Mouse (Mus musculus): ENCODE data around the gene Ccn1. TPM values are rescaled to one million over a fixed set of nuclear protein-coding genes. Genes with fewer than 3 reads are reported as not detected.

The Ccn1 gene
- polyA plus RNA-seq, 1 experiment = 464 TPM

DNA sequence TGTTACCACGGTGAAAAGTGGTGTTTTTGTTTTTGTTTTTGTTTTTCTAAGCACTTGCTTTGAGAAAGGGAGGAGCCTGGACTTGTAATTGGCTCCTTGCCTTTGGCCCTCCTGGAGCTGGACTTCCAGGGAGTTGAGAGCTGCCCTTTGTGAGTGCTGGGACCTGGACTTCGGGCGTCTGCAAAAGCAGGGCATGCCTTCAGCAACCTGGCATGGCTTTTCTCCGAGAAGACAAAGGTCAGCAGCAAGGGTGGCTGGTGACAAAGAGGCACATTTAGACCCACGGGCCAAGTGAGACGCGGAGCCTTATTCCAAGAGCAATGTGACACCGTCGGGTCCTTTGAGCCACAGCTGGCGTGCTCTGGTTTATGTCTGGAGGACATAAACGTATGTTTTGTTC is 6.9 kb downstream of the Ccn1 start:
- Histone ChIP-seq H3K4me1 (ENCODE audit: control insufficient read depth, insufficient read depth, low read length) (peaks cover 6% of the 10 kb centered on the region; the same call in 1 of the 2 replicates), H3K27ac (ENCODE audit: insufficient read depth, low read length) (no peak overlapping the region), H3K4me3 (ENCODE audit: insufficient read depth, low read length) (no peak overlapping the region)
- no peak for TF ChIP-seq POLR2A (IDR thresholded peaks at IDR 0.05; ENCODE audit: low read depth, low read length)
- TF ChIP-seq CTCF (IDR thresholded peaks at IDR 0.05; ENCODE audit: borderline replicate concordance, insufficient read depth, low read length) = no peak

DNA sequence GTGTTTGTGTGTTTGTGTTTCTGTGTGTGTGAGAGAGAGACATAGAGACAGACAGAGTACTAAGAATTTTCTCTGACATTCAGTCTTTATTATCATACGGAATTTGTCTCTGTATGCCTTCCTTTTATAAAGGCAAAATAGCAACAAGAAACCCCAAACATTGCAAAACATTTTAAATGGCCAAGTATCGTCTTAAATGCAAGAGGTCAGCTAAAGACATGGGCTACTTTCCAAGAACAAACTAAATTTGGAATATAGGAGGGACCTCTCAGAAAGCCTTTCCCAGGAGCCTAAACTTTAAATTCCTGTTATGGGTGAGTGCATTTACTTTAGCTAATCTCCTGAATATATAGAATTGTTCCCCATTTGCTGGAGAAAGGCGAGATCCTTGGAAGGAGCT is 7.9 kb downstream of the Ccn1 start:
- TF ChIP-seq CTCF (IDR thresholded peaks at IDR 0.05; ENCODE audit: borderline replicate concordance, insufficient read depth, low read length) (no peak), POLR2A (IDR thresholded peaks at IDR 0.05; ENCODE audit: low read depth, low read length) (no peak)
- no peak overlapping the region for H3K4me3 ChIP-seq (ENCODE audit: insufficient read depth, low read length)

DNA sequence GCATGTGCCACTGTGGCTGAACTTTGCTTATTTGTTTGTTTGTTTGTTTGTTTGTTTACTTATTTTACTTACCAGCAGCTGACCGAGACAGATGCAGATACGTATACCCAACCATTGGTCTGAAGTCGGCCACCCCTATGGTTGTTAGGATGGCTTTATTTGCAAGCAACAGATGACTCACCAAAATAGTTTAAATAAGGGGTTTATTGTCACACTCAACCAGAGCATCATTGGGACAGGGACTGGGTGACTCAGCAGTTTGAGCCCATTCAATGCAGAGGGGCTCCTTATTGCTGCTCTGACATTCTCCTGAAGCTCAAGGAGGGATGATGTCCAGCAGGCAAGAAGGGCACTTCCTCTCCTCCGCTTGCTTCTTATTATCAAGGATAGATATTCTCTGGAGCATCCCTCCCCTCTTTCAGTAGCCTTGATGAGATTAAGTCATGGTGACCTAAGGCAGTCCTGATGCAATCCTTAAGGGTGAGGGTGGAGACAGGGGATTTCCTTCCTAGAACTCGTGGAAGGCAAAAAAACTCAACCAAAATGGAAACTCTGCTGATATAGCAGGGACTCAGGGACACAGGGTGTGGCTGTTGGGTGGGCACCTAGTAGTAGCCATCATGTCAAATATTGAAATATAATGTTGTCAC is 8.6 kb downstream of the Ccn1 start:
- Histone ChIP-seq H3K4me3 (ENCODE audit: insufficient read depth, low read length) (no peak overlapping the region), H3K27ac (ENCODE audit: insufficient read depth, low read length) (no peak overlapping the region), H3K4me1 (ENCODE audit: control insufficient read depth, insufficient read depth, low read length) (peaks cover 6% of the 10 kb centered on the region; the same call in 1 of the 2 replicates)
- TF ChIP-seq POLR2A (IDR thresholded peaks at IDR 0.05; ENCODE audit: low read depth, low read length) = no peak
- TF ChIP-seq CTCF (IDR thresholded peaks at IDR 0.05; ENCODE audit: borderline replicate concordance, insufficient read depth, low read length) = no peak

More for the DNA sequence above, 7.9 kb downstream of the Ccn1 start:
- Histone ChIP-seq H3K4me1 (ENCODE audit: control insufficient read depth, insufficient read depth, low read length) (peaks cover 6% of the 10 kb centered on the region; the same call in 1 of the 2 replicates), H3K27ac (ENCODE audit: insufficient read depth, low read length) (no peak overlapping the region)

DNA sequence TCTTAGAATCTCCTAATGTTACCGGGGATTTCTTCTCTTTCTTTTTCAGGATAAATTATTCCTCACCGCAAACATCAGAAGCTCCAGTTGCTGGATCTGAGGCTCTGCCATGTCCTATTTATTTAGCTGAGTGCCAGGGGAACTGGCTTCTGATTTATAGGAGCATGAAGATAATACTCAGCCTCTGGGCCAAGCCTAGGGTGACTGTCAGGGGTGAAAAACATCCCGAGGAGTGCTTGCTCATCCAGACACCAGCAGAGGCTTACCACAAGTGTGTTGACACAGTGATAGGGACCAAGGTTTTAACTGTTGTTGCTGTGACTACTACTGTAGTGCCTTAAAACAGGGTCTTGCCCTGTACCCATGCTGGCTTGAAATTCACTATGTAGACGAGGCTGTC is 9.2 kb downstream of the Ccn1 start:
- no peak for TF ChIP-seq CTCF (IDR thresholded peaks at IDR 0.05; ENCODE audit: borderline replicate concordance, insufficient read depth, low read length)
- TF ChIP-seq POLR2A (IDR thresholded peaks at IDR 0.05; ENCODE audit: low read depth, low read length) = no peak
- Histone ChIP-seq H3K4me3 (ENCODE audit: insufficient read depth, low read length) (no peak overlapping the region), H3K27ac (ENCODE audit: insufficient read depth, low read length) (no peak overlapping the region), H3K4me1 (ENCODE audit: control insufficient read depth, insufficient read depth, low read length) (peaks cover 6% of the 10 kb centered on the region; the same call in 1 of the 2 replicates)

- H3K4me3 ChIP-seq (ENCODE audit: insufficient read depth, low read length) = no peak overlapping the region
- TF ChIP-seq CTCF (IDR thresholded peaks at IDR 0.05; ENCODE audit: borderline replicate concordance, insufficient read depth, low read length) = no peak
- H3K4me1 ChIP-seq (ENCODE audit: control insufficient read depth, insufficient read depth, low read length) = peaks cover 3% of the 10 kb centered on the region; the same call in 1 of the 2 replicates
- no peak overlapping the region for H3K27ac ChIP-seq (ENCODE audit: insufficient read depth, low read length)
These were observed 9.6 kb downstream of the Ccn1 start for GRCm38 (mm10) chr3:145640170-145640569.

DNA sequence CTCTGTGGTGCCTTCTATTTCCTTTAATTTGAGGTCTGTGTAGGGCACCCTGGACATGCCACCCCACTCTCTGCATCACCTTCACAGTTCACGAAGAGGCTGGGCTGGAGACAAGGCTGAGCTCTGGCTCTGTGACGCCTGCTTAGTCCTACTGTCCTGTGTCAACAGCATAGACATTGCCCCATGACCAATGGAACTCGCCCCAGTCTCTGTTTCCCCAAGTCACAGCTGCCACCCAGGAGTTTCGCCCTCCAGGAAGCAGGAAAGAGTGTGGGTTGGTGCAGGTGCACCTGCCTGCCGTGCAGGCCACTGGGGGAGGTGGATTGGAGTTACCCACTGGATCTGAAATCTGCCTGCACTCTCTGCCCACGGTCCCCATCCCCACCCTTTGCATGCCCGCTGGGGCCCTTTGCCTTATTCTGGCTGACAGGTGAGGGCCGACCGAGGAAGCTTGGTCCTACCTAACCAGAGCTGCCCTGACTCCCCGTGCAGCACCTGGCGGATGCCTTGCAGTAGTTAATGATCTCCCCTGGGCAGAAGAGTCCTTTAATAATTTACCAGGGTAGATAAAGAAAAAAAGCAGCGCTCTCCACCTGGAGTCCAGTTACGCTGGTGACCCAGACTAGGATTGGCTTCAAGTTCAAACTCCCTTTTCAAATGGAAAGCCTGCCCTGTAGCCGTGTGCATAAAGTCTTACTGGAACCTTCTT is 15.6 kb downstream of the Ccn1 start:
- Histone ChIP-seq H3K4me1 (ENCODE audit: control insufficient read depth, insufficient read depth, low read length) (peaks cover 13% of the 10 kb centered on the region), H3K4me3 (ENCODE audit: insufficient read depth, low read length) (no peak overlapping the region), H3K27ac (ENCODE audit: insufficient read depth, low read length) (no peak overlapping the region)
- TF ChIP-seq POLR2A (IDR thresholded peaks at IDR 0.05; ENCODE audit: low read depth, low read length) (no peak), CTCF (IDR thresholded peaks at IDR 0.05; ENCODE audit: borderline replicate concordance, insufficient read depth, low read length) (no peak)

DNA sequence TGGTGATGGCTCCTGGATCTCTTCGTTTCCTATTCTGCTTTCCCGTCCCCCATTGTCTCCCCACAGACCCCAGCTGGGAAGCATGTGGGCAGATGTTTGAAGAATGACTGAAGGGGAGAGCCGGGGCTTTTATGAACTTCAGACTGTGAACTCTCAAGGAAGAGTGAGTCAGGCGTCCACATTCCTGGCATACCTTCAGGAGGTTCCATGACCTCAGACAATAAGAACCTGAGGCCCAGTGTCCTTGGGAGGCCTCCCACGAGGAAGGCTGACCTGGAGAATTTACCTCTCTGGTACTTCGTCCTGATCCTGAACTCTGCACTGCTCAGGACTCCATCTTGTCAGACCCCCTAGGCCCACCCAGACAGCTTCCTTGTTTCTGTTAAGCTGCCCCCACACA is 16.9 kb downstream of the Ccn1 start:
- TF ChIP-seq CTCF (IDR thresholded peaks at IDR 0.05; ENCODE audit: borderline replicate concordance, insufficient read depth, low read length) (no peak), POLR2A (IDR thresholded peaks at IDR 0.05; ENCODE audit: low read depth, low read length) (no peak)
- H3K27ac ChIP-seq (ENCODE audit: insufficient read depth, low read length) = no peak overlapping the region

GRCm38 (mm10) chr3:145628643-145629042 is 21.1 kb downstream of the Ccn1 start:
- Histone ChIP-seq H3K4me3 (ENCODE audit: insufficient read depth, low read length) (no peak overlapping the region), H3K4me1 (ENCODE audit: control insufficient read depth, insufficient read depth, low read length) (peaks cover 13% of the 10 kb centered on the region), H3K27ac (ENCODE audit: insufficient read depth, low read length) (no peak overlapping the region)
- TF ChIP-seq CTCF (IDR thresholded peaks at IDR 0.05; ENCODE audit: borderline replicate concordance, insufficient read depth, low read length) = no peak
- no peak for TF ChIP-seq POLR2A (IDR thresholded peaks at IDR 0.05; ENCODE audit: low read depth, low read length)

More for the DNA sequence above, 16.9 kb downstream of the Ccn1 start:
- Histone ChIP-seq H3K4me3 (ENCODE audit: insufficient read depth, low read length) (no peak overlapping the region), H3K4me1 (ENCODE audit: control insufficient read depth, insufficient read depth, low read length) (peaks cover 13% of the 10 kb centered on the region)

DNA sequence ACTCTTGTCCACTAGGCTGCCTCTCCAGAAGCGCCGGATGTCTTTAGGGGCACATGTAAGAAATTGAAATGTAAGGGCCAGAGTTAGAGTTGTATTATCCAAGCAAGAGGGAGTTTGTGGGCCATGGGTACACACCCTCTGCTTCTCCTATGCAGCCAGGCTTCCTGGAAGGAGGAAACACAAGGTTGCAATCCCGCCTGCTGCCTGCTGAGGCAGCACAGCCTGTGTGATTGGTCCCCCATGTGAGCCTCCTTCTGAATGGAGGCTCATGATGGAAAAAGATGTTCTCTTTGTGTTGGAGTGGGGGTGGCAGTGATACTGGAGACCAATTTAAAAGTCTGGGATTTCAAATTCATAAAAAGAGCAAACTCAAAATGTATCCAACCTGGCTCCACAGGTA is 22.0 kb downstream of the Ccn1 start:
- Histone ChIP-seq H3K4me1 (ENCODE audit: control insufficient read depth, insufficient read depth, low read length) (peaks cover 7% of the 10 kb centered on the region), H3K4me3 (ENCODE audit: insufficient read depth, low read length) (no peak overlapping the region), H3K27ac (ENCODE audit: insufficient read depth, low read length) (no peak overlapping the region)
- TF ChIP-seq CTCF (IDR thresholded peaks at IDR 0.05; ENCODE audit: borderline replicate concordance, insufficient read depth, low read length) = no peak
- no peak for TF ChIP-seq POLR2A (IDR thresholded peaks at IDR 0.05; ENCODE audit: low read depth, low read length)

GRCm38 (mm10) chr3:145626063-145626462 is 23.7 kb downstream of the Ccn1 start:
- H3K4me1 ChIP-seq (ENCODE audit: control insufficient read depth, insufficient read depth, low read length) = no peaks in the 10 kb centered on the region; the same call in 1 of the 2 replicates
- TF ChIP-seq CTCF (IDR thresholded peaks at IDR 0.05; ENCODE audit: borderline replicate concordance, insufficient read depth, low read length) = no peak
- H3K4me3 ChIP-seq (ENCODE audit: insufficient read depth, low read length) = no peak overlapping the region
- no peak overlapping the region for H3K27ac ChIP-seq (ENCODE audit: insufficient read depth, low read length)

Measured in embryonic fibroblast, embryonic 13.5 days (primary cell).